15 mouse cellular contexts compared by ENCODE assay signal in the genomic region with DNA sequence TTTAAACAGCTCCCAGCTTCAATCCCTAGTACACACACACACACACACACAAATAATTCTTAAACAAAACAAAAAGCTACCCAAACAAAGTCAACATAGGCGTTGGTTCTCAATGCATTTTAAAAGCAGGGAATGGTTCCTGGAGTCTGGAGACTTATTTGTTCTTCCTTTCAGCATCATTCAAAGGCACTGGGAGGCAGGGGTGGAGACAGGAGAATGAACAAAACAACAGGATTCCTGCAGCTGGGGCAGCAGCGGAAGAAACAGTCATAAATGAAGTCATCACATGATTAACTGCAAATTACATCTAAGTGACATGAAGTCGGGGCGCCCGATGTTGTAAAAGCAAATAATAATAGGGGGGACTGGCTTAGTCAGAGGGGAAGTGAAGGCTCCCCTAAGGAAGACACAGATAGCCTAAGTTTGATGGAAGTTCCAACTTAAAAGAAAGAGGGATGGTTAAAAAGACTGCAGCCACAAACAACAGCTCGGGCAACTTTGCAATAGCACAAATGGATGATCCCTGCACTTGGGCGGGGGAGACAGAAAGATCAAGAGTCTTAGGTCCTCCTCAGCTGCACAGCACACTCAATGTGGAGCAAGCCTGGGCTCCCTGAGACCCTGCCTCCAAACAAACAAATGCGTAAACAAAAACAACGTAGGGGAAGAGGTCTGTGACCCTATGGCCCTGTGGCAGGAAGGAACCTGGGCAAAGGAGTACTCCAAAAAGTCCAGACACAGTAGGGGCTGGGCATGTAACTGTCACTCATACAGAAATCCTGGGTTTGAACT. TPM values are rescaled to one million over a fixed set of nuclear protein-coding genes. Genes with fewer than 3 reads are reported as not detected.
DNase-seq lines count a peak whose midpoint lies in the region; ATAC-seq and TF ChIP-seq lines count a peak whose summit lies in the region.
"Had no signal": no experiment of that assay in that cellular context is flagged by ENCODE, and none has a peak within 500 bp of the region (broad histone marks: within the 10 kb centered on the region; RNA-seq: fewer than 3 reads in every experiment).

No protein-coding gene starts in this region.

- peaks cover 2% of the 10 kb centered on the region for H3K4me1 ChIP-seq in heart, embryonic 15.5 days (replicated peaks)
- H3K4me1 ChIP-seq in lung, embryonic 14.5 days (ENCODE audit: insufficient read depth): no peaks in the 10 kb centered on the region
- H3K4me1 ChIP-seq in ES-Bruce4 (ENCODE audit: control insufficient read depth, insufficient read depth, low read length): peaks cover 5% of the 10 kb centered on the region
- H3K4me1 ChIP-seq: hindbrain, embryonic 15.5 days; limb, embryonic 13.5 days; stomach, embryonic 15.5 days had no signal

- no peaks in the 10 kb centered on the region for H3K27me3 ChIP-seq in heart, embryonic 15.5 days
- no peaks in the 10 kb centered on the region for H3K27me3 ChIP-seq in lung, embryonic 14.5 days (ENCODE audit: insufficient read depth, low read length)
- H3K27me3 ChIP-seq in ES-Bruce4 (ENCODE audit: control insufficient read depth, insufficient read depth, low read length, poor library complexity, severe bottlenecking): no peaks in the 10 kb centered on the region
- H3K27me3 ChIP-seq: hindbrain, embryonic 15.5 days; limb, embryonic 13.5 days; stomach, embryonic 15.5 days had no signal

- H3K9ac ChIP-seq in heart, embryonic 15.5 days: no peak overlapping the region
- no peak overlapping the region for H3K9ac ChIP-seq in lung, embryonic 14.5 days
- H3K9ac ChIP-seq in ES-Bruce4 (ENCODE audit: low read depth, poor library complexity, severe bottlenecking): no peak overlapping the region
- H3K9ac ChIP-seq: heart, embryonic 12.5 days; hindbrain, embryonic 15.5 days; limb, embryonic 13.5 days; stomach, embryonic 15.5 days had no signal

- no peaks in the 10 kb centered on the region for H3K36me3 ChIP-seq in heart, embryonic 15.5 days
- no peaks in the 10 kb centered on the region for H3K36me3 ChIP-seq in lung, embryonic 14.5 days (ENCODE audit: insufficient read depth)
- H3K36me3 ChIP-seq in ES-Bruce4 (ENCODE audit: control insufficient read depth, insufficient read depth, low read length, poor library complexity, severe bottlenecking): no peaks in the 10 kb centered on the region
- H3K36me3 ChIP-seq: heart, embryonic 12.5 days; hindbrain, embryonic 15.5 days; limb, embryonic 13.5 days; stomach, embryonic 15.5 days had no signal

- peak; percentile 78 for TF ChIP-seq EP300 in ES-Bruce4 (IDR thresholded peaks at IDR 0.05; ENCODE audit: insufficient read depth, low read depth, low read length)

- 55% methylated on average over 9 of the region's 9 CpGs for WGBS in heart, embryonic 15.5 days
- WGBS in lung, embryonic 14.5 days: 40% methylated on average over 9 of the region's 9 CpGs

- no peak for ATAC-seq in heart, embryonic 15.5 days (replicated peaks; ENCODE audit: insufficient number of reproducible peaks, insufficient read depth, low FRiP score, low read depth)
- ATAC-seq in lung, embryonic 14.5 days (ENCODE audit: insufficient read depth): no peak
- no peak for ATAC-seq in inflammation-experienced regulatory T-cells, adult 6 months

- TF ChIP-seq CTCF in lung, embryonic 14.5 days (IDR thresholded peaks at IDR 0.05; ENCODE audit: low read depth): no peak
- TF ChIP-seq CTCF in ES-Bruce4 (IDR thresholded peaks at IDR 0.05; ENCODE audit: low read depth, low read length): no peak

- H3K4me2 ChIP-seq in heart, embryonic 15.5 days: no peak overlapping the region
- H3K4me2 ChIP-seq in lung, embryonic 14.5 days: no peak overlapping the region
- H3K4me2 ChIP-seq: heart, embryonic 12.5 days; hindbrain, embryonic 15.5 days; limb, embryonic 13.5 days; stomach, embryonic 15.5 days had no signal

- H3K27ac ChIP-seq in heart, embryonic 15.5 days: peak overlapping the region; percentile 17; the same call in 1 of the 2 replicates
- no peak overlapping the region for H3K27ac ChIP-seq in lung, embryonic 14.5 days (ENCODE audit: low read depth)
- H3K27ac ChIP-seq in ES-Bruce4 (ENCODE audit: insufficient read depth, low read length): peak overlapping the region; percentile 93
- H3K27ac ChIP-seq: hindbrain, embryonic 15.5 days; limb, embryonic 13.5 days; stomach, embryonic 15.5 days had no signal

- no peak overlapping the region for H3K4me3 ChIP-seq in heart, embryonic 15.5 days
- H3K4me3 ChIP-seq in lung, embryonic 14.5 days (ENCODE audit: low read depth, low read length): no peak overlapping the region
- no peak overlapping the region for H3K4me3 ChIP-seq in ES-Bruce4 (ENCODE audit: low read depth, low read length)
- H3K4me3 ChIP-seq: heart, embryonic 12.5 days; hindbrain, embryonic 15.5 days; limb, embryonic 13.5 days; stomach, embryonic 15.5 days had no signal

- TF ChIP-seq POLR2A in ES-Bruce4 (IDR thresholded peaks at IDR 0.05; ENCODE audit: insufficient read depth, low read length): no peak

- intact Hi-C loops in heart, postnatal 14 days (cut with DNase I): no loop called here

- H3K9me3 ChIP-seq in heart, embryonic 15.5 days (replicated peaks): no peaks in the 10 kb centered on the region
- no peaks in the 10 kb centered on the region for H3K9me3 ChIP-seq in lung, embryonic 14.5 days (ENCODE audit: low read depth, low read length)
- no peaks in the 10 kb centered on the region for H3K9me3 ChIP-seq in ES-Bruce4 (replicated peaks; ENCODE audit: control insufficient read depth, insufficient read depth, low read length, poor library complexity, severe bottlenecking)
- H3K9me3 ChIP-seq: heart, embryonic 12.5 days; hindbrain, embryonic 15.5 days; limb, embryonic 13.5 days; stomach, embryonic 15.5 days had no signal

- DNase-seq in heart, postnatal 14 days: no peak
- DNase-seq in lung, embryonic 14.5 days: peak; percentile 24
- no peak for DNase-seq in lung, adult 18-20 months
- DNase-seq in ZHBTc4 (ENCODE audit: low read depth, low spot score): peak; percentile 86
- DNase-seq in urinary bladder, postnatal 4 days (ENCODE audit: low spot score in 2 of 2): no peak
- DNase-seq: cerebellum, adult 11 months; gastrocnemius, postnatal 25 days; spleen, adult 18-20 months had no signal

RNA-seq across cellular contexts. Expression of a gene that starts 12.5 kb away (rescaled TPM):
- 1.4 TPM in 2 replicates for polyA plus RNA-seq in heart, embryonic 15.5 days (2015; fragmentation: Nextera tagmentation; extraction: Ambion mirVana)
- total RNA-seq in heart, postnatal 14 days (2021): 10 to 100 TPM in 1 of 2 experiments, 1 to 10 TPM in 1; 9.7 to 10.1 TPM
- 1.3 and 1.7 TPM in 2 replicates for polyA plus RNA-seq in lung, embryonic 14.5 days (2014; fragmentation: Nextera tagmentation; extraction: Ambion mirVana)
- polyA plus RNA-seq in ES-Bruce4 (2011; ENCODE audit: insufficient read depth, insufficient read length, low read depth, missing spikeins): 53.8 and 55.5 TPM in 2 replicates
- polyA plus RNA-seq in inflammation-experienced regulatory T-cells, adult 6 months (2017; shearing (Covaris generic)): under 1 TPM; 0.42 to 0.63 (median 0.48) TPM

Comparison
In these comparisons a context has a peak if more than half of its experiments do, and no peak if none do; other contexts are left out.
1. DNase-seq: peak in lung, embryonic 14.5 days (single experiment) and ZHBTc4 (single experiment); none in heart, postnatal 14 days (0 of 2), lung, adult 18-20 months (0 of 2) and urinary bladder, postnatal 4 days (0 of 2).
2. RNA of a gene that starts 12.5 kb away (polyA plus RNA-seq): 53.8 to 55.5 TPM in ES-Bruce4; 1.3 to 1.7 TPM in lung, embryonic 14.5 days, 1.4 TPM in heart, embryonic 15.5 days and 0.42 to 0.63 TPM in inflammation-experienced regulatory T-cells, adult 6 months; every median in the first group is over 10 times any median in the second.